Mouse (Mus musculus) myocyte (in vitro differentiated cells): ENCODE measurements at regions not wholly inside any gene's neighbourhood (a gene's known extent, or its start where the extent isn't known, plus 50 kb on each side); places are given as distances from the start of the nearest gene placed in this dataset.

Experiments used
- H3K27me3 ChIP-seq: one replicate; pipeline ENCODE4 v1.6.1; 2011; ENCODE audit not compliant: control insufficient read depth, insufficient read depth, insufficient read length
- H3K36me3 ChIP-seq: one replicate; pipeline ENCODE4 v1.6.1; 2011; ENCODE audit not compliant: control insufficient read depth, insufficient read depth
- H3K4me2 ChIP-seq: one replicate; pipeline ENCODE4 v1.6.1; 2011; ENCODE audit warnings: low read depth, control low read depth
- H3K4me3 ChIP-seq: one replicate; pipeline ENCODE4 v1.5.1; 2011; ENCODE audit warnings: mild to moderate bottlenecking, control low read depth, moderate library complexity
- H3K79me2 ChIP-seq: one replicate; pipeline ENCODE4 v1.6.1; 2011; ENCODE audit not compliant: control insufficient read depth, insufficient read depth
- H3ac ChIP-seq: one replicate; pipeline ENCODE4 v1.6.1; 2011; ENCODE audit not compliant: control insufficient read depth, insufficient read length
- CEBPB ChIP-seq: IDR thresholded peaks from 2 replicates; pipeline ENCODE4 v1.6.1; 2011; ENCODE audit warnings: mild to moderate bottlenecking, moderate library complexity; ENCODE audit not compliant: poor library complexity, insufficient read depth, severe bottlenecking
- E2F4 ChIP-seq: IDR thresholded peaks from one replicate; pipeline ENCODE4 v1.6.1; 2011; ENCODE audit warnings: mild to moderate bottlenecking, control low read depth, moderate library complexity; ENCODE audit not compliant: insufficient read depth
- MAX ChIP-seq: IDR thresholded peaks from one replicate; pipeline ENCODE4 v1.6.1; 2011; ENCODE audit warnings: low read depth, mild to moderate bottlenecking, control low read depth
- MYOD1 ChIP-seq, 3 experiments: IDR thresholded peaks; one replicate each; pipeline ENCODE4 v1.6.1; 2011; ENCODE audit warnings: control low read depth in 2 of 3, low read depth in 2 of 3, mild to moderate bottlenecking in 2 of 3, moderate library complexity in 1 of 3; ENCODE audit not compliant: insufficient read length in 2 of 3, control insufficient read depth in 1 of 3
- MYOG ChIP-seq, 3 experiments: IDR thresholded peaks; one replicate each; pipeline ENCODE4 v1.6.1; 2011; ENCODE audit warnings: control low read depth in 2 of 3, low read depth in 2 of 3, mild to moderate bottlenecking in 2 of 3; ENCODE audit not compliant: insufficient read length in 2 of 3, control insufficient read depth in 1 of 3, insufficient read depth in 1 of 3
- POLR2A ChIP-seq: IDR thresholded peaks from one replicate; pipeline ENCODE4 v1.6.1; 2011; ENCODE audit warnings: low read depth, mild to moderate bottlenecking, control low read depth, moderate library complexity; ENCODE audit not compliant: insufficient read length
- POLR2AphosphoS2 ChIP-seq: IDR thresholded peaks from one replicate; pipeline ENCODE4 v1.6.1; 2011; ENCODE audit warnings: low read depth, control low read depth; ENCODE audit not compliant: insufficient read length
- REST ChIP-seq: IDR thresholded peaks from one replicate; pipeline ENCODE4 v1.6.1; 2011; ENCODE audit warnings: mild to moderate bottlenecking, control low read depth, moderate library complexity; ENCODE audit not compliant: insufficient read depth, insufficient read length
- SRF ChIP-seq: IDR thresholded peaks from one replicate; pipeline ENCODE4 v1.6.1; 2011; ENCODE audit warnings: low read depth; ENCODE audit not compliant: control insufficient read depth, insufficient read length
- TCF12 ChIP-seq: IDR thresholded peaks from one replicate; pipeline ENCODE4 v1.6.1; 2011; ENCODE audit warnings: mild to moderate bottlenecking, control low read depth; ENCODE audit not compliant: poor library complexity, insufficient read depth, severe bottlenecking
- TCF3 ChIP-seq: IDR thresholded peaks from one replicate; pipeline ENCODE4 v1.6.1; 2011; ENCODE audit warnings: low read depth, control low read depth; ENCODE audit not compliant: insufficient read length
- USF1 ChIP-seq: IDR thresholded peaks from one replicate; pipeline ENCODE4 v1.6.1; 2011; ENCODE audit warnings: low read depth, mild to moderate bottlenecking, control low read depth, moderate library complexity

- H3K79me2 ChIP-seq: no peaks in the 10 kb centered on the region
- no peak overlapping the region for H3K4me2 ChIP-seq
- TF ChIP-seq CEBPB (no peak), USF1 (no peak), POLR2AphosphoS2 (no peak), MYOD1 (IDR thresholded peaks at IDR 0.05; ENCODE audit: control insufficient read depth in 1 of 3, insufficient read length in 2 of 3, low read depth in 2 of 3) (no peak), SRF (no peak), E2F4 (no peak), TCF12 (no peak), MAX (no peak), REST (no peak), POLR2A (no peak)
- H3K36me3 ChIP-seq: no peaks in the 10 kb centered on the region
- H3K27me3 ChIP-seq: no peaks in the 10 kb centered on the region
- no peak overlapping the region for H3ac ChIP-seq
- H3K4me3 ChIP-seq: no peak overlapping the region
Observed at GRCm38 (mm10) chr11:32925421-32926271, 101.2 kb upstream of the Smim23 start.

GRCm38 (mm10) chr11:32924932-32925331 is 100.5 kb upstream of the Smim23 start:
- no peaks in the 10 kb centered on the region for H3K27me3 ChIP-seq
- H3K4me2 ChIP-seq: no peak overlapping the region
- H3ac ChIP-seq: no peak overlapping the region
- H3K4me3 ChIP-seq: no peak overlapping the region
- H3K36me3 ChIP-seq: no peaks in the 10 kb centered on the region
- no peaks in the 10 kb centered on the region for H3K79me2 ChIP-seq
- TF ChIP-seq USF1 (no peak), TCF3 (no peak), POLR2AphosphoS2 (no peak), TCF12 (no peak), SRF (no peak), CEBPB (no peak), MYOD1 (IDR thresholded peaks at IDR 0.05; ENCODE audit: control insufficient read depth in 1 of 3, insufficient read length in 2 of 3, low read depth in 2 of 3) (no peak), MAX (no peak), E2F4 (no peak), POLR2A (no peak), REST (no peak), MYOG (IDR thresholded peaks at IDR 0.05; ENCODE audit: control insufficient read depth in 1 of 3, insufficient read depth in 1 of 3, insufficient read length in 2 of 3, low read depth in 2 of 3) (no peak)

- no peak overlapping the region for H3K4me3 ChIP-seq
Observed at GRCm38 (mm10) chr11:32913071-32913470, 88.7 kb upstream of the Smim23 start.

GRCm38 (mm10) chr11:32911791-32912190 is 87.4 kb upstream of the Smim23 start:
- Histone ChIP-seq H3K4me3 (no peak overlapping the region), H3K79me2 (no peaks in the 10 kb centered on the region), H3K36me3 (no peaks in the 10 kb centered on the region), H3K27me3 (no peaks in the 10 kb centered on the region), H3ac (no peak overlapping the region), H3K4me2 (no peak overlapping the region)
- TF ChIP-seq POLR2A (no peak), MYOD1 (IDR thresholded peaks at IDR 0.05; ENCODE audit: control insufficient read depth in 1 of 3, insufficient read length in 2 of 3, low read depth in 2 of 3) (no peak), TCF3 (no peak), TCF12 (no peak), CEBPB (no peak), MYOG (IDR thresholded peaks at IDR 0.05; ENCODE audit: control insufficient read depth in 1 of 3, insufficient read depth in 1 of 3, insufficient read length in 2 of 3, low read depth in 2 of 3) (no peak)

More at GRCm38 (mm10) chr11:32913071-32913470, 88.7 kb upstream of the Smim23 start:
- Histone ChIP-seq H3K27me3 (no peaks in the 10 kb centered on the region), H3K79me2 (no peaks in the 10 kb centered on the region), H3ac (no peak overlapping the region), H3K4me2 (no peak overlapping the region), H3K36me3 (no peaks in the 10 kb centered on the region)
- TF ChIP-seq USF1: no peak
- TF ChIP-seq E2F4: no peak
- no peak for TF ChIP-seq MYOG (IDR thresholded peaks at IDR 0.05; ENCODE audit: control insufficient read depth in 1 of 3, insufficient read depth in 1 of 3, insufficient read length in 2 of 3, low read depth in 2 of 3)
- TF ChIP-seq POLR2AphosphoS2: no peak

- H3K27me3 ChIP-seq: no peaks in the 10 kb centered on the region
- H3K79me2 ChIP-seq: no peaks in the 10 kb centered on the region
- no peak overlapping the region for H3K4me3 ChIP-seq
- H3K36me3 ChIP-seq: no peaks in the 10 kb centered on the region
- no peak overlapping the region for H3ac ChIP-seq
- no peak overlapping the region for H3K4me2 ChIP-seq
- TF ChIP-seq USF1 (no peak), MYOD1 (IDR thresholded peaks at IDR 0.05; ENCODE audit: control insufficient read depth in 1 of 3, insufficient read length in 2 of 3, low read depth in 2 of 3) (no peak), TCF12 (no peak), TCF3 (no peak), SRF (no peak), MYOG (IDR thresholded peaks at IDR 0.05; ENCODE audit: control insufficient read depth in 1 of 3, insufficient read depth in 1 of 3, insufficient read length in 2 of 3, low read depth in 2 of 3) (no peak), CEBPB (no peak), POLR2A (no peak), POLR2AphosphoS2 (no peak), MAX (no peak), E2F4 (no peak), REST (no peak)
Observed at GRCm38 (mm10) chr11:32908723-32909411, 84.5 kb upstream of the Smim23 start.
